Mouse (Mus musculus): ENCODE results near the gene Rnf19b. TPM values are rescaled to one million over a fixed set of nuclear protein-coding genes. Genes with fewer than 3 reads are reported as not detected.
A peak's percentile ranks its signal among the peaks of the same experiment; 100 is the strongest.

Rnf19b gene
- polyA plus RNA-seq, 1 experiment from 2014 or later: 7.1 TPM

DNA sequence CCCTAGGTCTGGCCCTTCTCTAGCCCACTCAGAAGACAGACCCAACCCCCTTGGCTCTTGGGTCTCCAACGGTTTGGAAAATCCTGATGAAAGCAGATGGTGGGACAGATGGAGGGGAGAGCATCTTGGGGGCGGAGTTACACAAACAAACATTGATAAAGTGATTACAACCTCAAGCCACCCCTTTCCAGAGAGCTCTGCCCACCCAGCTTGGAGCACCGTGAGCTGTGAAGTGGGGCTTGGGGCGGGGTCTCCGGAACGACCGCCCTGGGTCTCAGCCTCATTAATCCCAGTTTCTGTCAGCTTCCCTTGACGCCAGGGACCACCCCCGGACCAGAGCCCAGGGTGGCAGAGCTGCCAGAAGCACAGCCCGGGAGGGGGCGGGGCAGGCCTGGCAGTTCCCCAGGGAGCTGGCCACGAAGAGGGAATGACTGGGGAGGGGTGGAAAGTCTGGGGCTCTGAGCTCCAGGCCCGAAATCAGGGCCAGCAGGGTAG lies 66.6 kb downstream of the Rnf19b start:
- peaks cover 7% of the 10 kb centered on the region for H3K27me3 ChIP-seq (ENCODE audit: insufficient read depth, low read length)
- ATAC-seq (replicated peaks; ENCODE audit: low FRiP score, low read depth) (no peak), DNase-seq (ENCODE audit: low spot score) (no peak)
- no peak overlapping the region for H3K27ac ChIP-seq
- 5% methylated on average over 13 of the region's 13 CpGs for WGBS
- no peaks in the 10 kb centered on the region for H3K9me3 ChIP-seq (replicated peaks; ENCODE audit: low read length)
- no peak overlapping the region for H3K4me2 ChIP-seq (ENCODE audit: low read length)
- no peak overlapping the region for H3K4me3 ChIP-seq (replicated peaks; ENCODE audit: low read depth, low read length)
- H3K36me3 ChIP-seq (ENCODE audit: insufficient read depth, low read length): no peaks in the 10 kb centered on the region
- H3K4me1 ChIP-seq (replicated peaks; ENCODE audit: insufficient read depth, low read length): peaks cover 10% of the 10 kb centered on the region; the same call in 1 of the 2 replicates
- TF ChIP-seq CTCF (IDR thresholded peaks at IDR 0.05; ENCODE audit: low read depth): no peak
- H3K9ac ChIP-seq (ENCODE audit: low read depth, low read length): no peak overlapping the region

DNA sequence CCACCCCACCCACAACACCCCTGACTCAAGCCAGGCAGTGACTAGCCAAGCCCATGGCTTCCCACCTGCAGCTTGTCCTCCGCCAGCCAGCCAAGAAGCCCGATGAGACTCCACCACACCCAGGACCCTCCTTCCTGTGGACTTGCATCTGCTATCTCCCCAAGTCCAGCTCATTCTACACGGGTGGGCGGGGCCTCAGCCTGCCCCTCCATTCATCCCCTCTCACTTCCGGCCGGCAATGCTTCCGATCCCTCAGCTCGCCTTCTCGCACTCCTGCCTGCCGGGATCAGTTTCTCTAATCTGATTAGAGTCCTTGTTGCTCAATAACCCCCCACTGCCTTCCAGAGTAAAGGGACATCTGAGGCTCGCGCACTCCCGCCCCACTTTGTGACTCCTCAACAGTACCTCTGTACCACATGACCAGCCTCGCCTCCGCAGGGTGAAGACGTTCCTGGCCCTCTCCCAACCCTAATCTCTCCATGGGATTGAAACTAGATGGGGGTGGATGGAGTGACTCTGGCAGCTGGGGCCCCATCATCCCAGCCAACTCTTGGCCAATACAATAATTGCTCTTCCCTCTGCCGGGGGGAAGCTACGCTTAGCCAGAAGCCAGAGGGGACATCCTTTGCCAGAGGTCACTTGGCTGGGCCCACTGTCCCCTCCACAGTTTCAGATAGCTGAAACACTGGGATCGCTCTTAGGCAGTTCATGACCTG lies 67.8 kb downstream of the Rnf19b start:
- H3K9me3 ChIP-seq (replicated peaks; ENCODE audit: low read length): no peaks in the 10 kb centered on the region
- no peak overlapping the region for H3K27ac ChIP-seq
- TF ChIP-seq CTCF (IDR thresholded peaks at IDR 0.05; ENCODE audit: low read depth): no peak
- WGBS: 25% methylated on average over 19 of the region's 19 CpGs
- peak; percentile 24 for DNase-seq (ENCODE audit: low spot score)
- H3K9ac ChIP-seq (ENCODE audit: low read depth, low read length): no peak overlapping the region
- peak overlapping the region; percentile 35 for H3K4me2 ChIP-seq (ENCODE audit: low read length)
- no peak for ATAC-seq (replicated peaks; ENCODE audit: low FRiP score, low read depth)
- no peaks in the 10 kb centered on the region for H3K36me3 ChIP-seq (ENCODE audit: insufficient read depth, low read length)
- peaks cover 20% of the 10 kb centered on the region for H3K4me1 ChIP-seq (replicated peaks; ENCODE audit: insufficient read depth, low read length)
- H3K4me3 ChIP-seq (replicated peaks; ENCODE audit: low read depth, low read length): no peak overlapping the region
- H3K27me3 ChIP-seq (ENCODE audit: insufficient read depth, low read length): peaks cover 7% of the 10 kb centered on the region

DNA sequence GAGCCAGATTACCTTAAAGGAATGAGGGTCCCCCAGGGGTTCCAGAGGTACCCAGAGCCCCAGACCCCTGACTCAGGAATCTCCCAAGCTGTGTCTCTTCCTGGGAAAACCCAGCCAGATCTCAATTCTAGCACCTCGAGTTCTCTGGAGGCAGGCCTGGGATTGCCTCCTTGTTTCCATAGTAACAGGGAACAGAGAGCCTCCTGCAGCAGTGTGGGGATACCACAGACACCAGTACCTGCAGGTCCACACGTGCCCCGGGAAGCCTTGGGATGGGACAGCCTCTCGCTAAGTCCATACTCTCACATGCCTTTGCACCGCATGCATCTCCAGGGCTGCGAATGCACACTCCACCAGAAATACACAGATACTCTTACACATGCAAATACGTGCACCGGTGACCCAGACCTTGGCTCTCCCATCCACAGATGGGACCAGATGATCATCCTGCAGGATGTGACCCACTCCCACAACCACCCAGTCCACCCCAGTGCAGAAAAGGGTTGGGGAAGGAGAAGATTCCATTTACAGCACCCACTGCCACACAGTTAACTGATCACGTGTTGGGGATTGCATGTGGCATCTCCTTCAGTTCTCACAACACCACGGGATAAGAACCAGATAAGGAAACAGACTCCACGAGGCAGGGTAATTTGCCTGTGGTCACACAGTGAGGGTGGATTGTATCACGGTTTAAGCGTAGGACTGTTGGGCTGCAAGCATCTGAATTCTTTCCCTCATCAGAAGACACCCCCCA lies 70.7 kb downstream of the Rnf19b start:
- peaks cover 20% of the 10 kb centered on the region for H3K4me1 ChIP-seq (replicated peaks; ENCODE audit: insufficient read depth, low read length)
- H3K9ac ChIP-seq (ENCODE audit: low read depth, low read length): no peak overlapping the region
- TF ChIP-seq CTCF (IDR thresholded peaks at IDR 0.05; ENCODE audit: low read depth): no peak
- no peak overlapping the region for H3K27ac ChIP-seq
- H3K4me3 ChIP-seq (replicated peaks; ENCODE audit: low read depth, low read length): no peak overlapping the region
- 47% methylated on average over 13 of the region's 13 CpGs for WGBS
- ATAC-seq (replicated peaks; ENCODE audit: low FRiP score, low read depth) (no peak), DNase-seq (ENCODE audit: low spot score) (no peak)
- no peak overlapping the region for H3K4me2 ChIP-seq (ENCODE audit: low read length)
- H3K36me3 ChIP-seq (ENCODE audit: insufficient read depth, low read length): no peaks in the 10 kb centered on the region
- H3K9me3 ChIP-seq (replicated peaks; ENCODE audit: low read length): no peaks in the 10 kb centered on the region
- no peaks in the 10 kb centered on the region for H3K27me3 ChIP-seq (ENCODE audit: insufficient read depth, low read length)

DNA sequence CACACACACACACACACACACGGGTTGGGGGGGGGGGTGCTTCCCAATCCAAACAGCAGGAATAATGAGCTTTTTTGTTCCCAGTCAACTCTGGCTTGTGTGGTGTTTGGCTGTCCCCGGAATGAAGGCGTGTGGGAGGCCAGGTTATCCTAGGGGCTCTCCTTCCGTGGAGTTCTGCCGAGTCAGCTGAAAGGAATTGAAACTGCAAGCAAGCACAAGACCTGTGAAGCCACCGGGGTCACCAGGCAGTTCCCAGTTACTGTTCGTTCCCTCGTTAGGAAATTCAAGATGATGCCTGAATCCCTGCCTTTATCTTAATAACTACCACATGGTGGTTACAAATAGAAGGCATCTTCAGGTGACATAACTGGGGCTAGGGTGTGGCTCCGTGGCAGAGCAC lies 71.3 kb downstream of the Rnf19b start:
- Histone ChIP-seq H3K27me3 (ENCODE audit: insufficient read depth, low read length) (no peaks in the 10 kb centered on the region), H3K9me3 (replicated peaks; ENCODE audit: low read length) (no peaks in the 10 kb centered on the region), H3K9ac (ENCODE audit: low read depth, low read length) (no peak overlapping the region), H3K4me2 (ENCODE audit: low read length) (no peak overlapping the region), H3K27ac (no peak overlapping the region), H3K36me3 (ENCODE audit: insufficient read depth, low read length) (no peaks in the 10 kb centered on the region), H3K4me1 (replicated peaks; ENCODE audit: insufficient read depth, low read length) (peaks cover 20% of the 10 kb centered on the region), H3K4me3 (replicated peaks; ENCODE audit: low read depth, low read length) (no peak overlapping the region)
- TF ChIP-seq CTCF (IDR thresholded peaks at IDR 0.05; ENCODE audit: low read depth): no peak
- DNase-seq (ENCODE audit: low spot score): peak; percentile 35
- whole genome bisulfite sequencing: 17% methylated on average over 9 of the region's 9 CpGs
- ATAC-seq (replicated peaks; ENCODE audit: low FRiP score, low read depth): no peak

DNA sequence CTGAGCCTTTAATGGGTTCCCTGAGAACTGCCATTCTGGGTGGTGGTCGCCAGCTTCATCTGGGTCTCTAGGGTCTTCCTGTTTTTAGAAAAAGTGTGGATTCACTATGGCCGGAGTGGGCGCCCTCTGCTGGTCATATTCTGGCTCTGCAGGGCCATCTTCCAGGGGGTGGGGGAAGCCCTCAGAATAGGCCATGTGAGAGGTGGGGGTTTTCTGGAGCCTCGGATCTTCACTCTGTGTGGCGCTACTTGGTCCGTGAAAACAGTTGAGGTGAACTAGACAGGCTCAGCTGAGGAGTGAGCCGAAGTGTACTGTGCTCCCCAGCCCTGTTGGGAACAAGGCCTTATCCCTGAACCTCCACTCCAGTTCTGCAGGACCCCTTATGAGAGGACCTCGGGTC lies 72.1 kb downstream of the Rnf19b start:
- Histone ChIP-seq H3K27ac (peak overlapping the region; percentile 67; the same call in 1 of the 2 replicates), H3K9me3 (replicated peaks; ENCODE audit: low read length) (no peaks in the 10 kb centered on the region), H3K27me3 (ENCODE audit: insufficient read depth, low read length) (no peaks in the 10 kb centered on the region), H3K36me3 (ENCODE audit: insufficient read depth, low read length) (no peaks in the 10 kb centered on the region), H3K9ac (ENCODE audit: low read depth, low read length) (peak overlapping the region; percentile 14; the same call in 1 of the 2 replicates), H3K4me2 (ENCODE audit: low read length) (peak overlapping the region; percentile 56), H3K4me3 (replicated peaks; ENCODE audit: low read depth, low read length) (0 out of 2 replicates have a peak overlapping the region, but pooled peaks have one; percentile 27), H3K4me1 (replicated peaks; ENCODE audit: insufficient read depth, low read length) (peaks cover 17% of the 10 kb centered on the region)
- WGBS: 4% methylated on average over 8 of the region's 8 CpGs
- ATAC-seq (replicated peaks; ENCODE audit: low FRiP score, low read depth) (peak; percentile 37; the same call in 1 of the 2 replicates), DNase-seq (ENCODE audit: low spot score) (peak; percentile 70)
- peak; percentile 88 for TF ChIP-seq CTCF (IDR thresholded peaks at IDR 0.05; ENCODE audit: low read depth)

DNA sequence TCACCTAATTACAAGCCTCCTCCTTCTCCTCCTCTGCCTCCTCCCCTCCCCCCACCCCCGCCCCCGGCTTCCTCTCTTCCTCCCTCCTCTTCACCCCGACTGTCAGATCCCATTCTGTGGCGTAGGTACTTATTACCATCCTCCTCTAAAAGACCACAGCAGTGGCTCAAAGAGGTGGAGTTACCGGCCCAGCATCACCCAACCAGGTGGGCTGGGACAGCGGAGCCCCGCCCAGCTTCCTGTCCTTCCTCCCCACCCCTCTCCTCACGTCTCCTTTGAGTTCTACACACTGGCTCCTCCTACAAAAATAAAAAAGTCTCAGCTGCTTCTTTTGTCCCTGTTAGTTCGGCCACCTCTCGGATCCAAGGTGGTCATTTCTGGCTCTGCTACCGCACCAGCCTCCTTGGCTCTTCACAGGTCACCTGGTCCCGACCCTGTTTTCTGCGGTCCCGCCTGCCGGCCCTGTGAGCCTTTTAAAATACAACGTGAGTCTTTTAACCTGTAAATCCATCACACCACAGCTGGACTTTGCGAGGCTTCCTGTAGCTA lies 72.8 kb downstream of the Rnf19b start:
- Histone ChIP-seq H3K4me3 (replicated peaks; ENCODE audit: low read depth, low read length) (peak overlapping the region; percentile 27), H3K4me2 (ENCODE audit: low read length) (peak overlapping the region; percentile 56), H3K4me1 (replicated peaks; ENCODE audit: insufficient read depth, low read length) (peaks cover 13% of the 10 kb centered on the region), H3K27me3 (ENCODE audit: insufficient read depth, low read length) (0 out of 2 replicates have a peak, but pooled peaks cover 1% of the 10 kb centered on the region), H3K36me3 (ENCODE audit: insufficient read depth, low read length) (no peaks in the 10 kb centered on the region), H3K9ac (ENCODE audit: low read depth, low read length) (peak overlapping the region; percentile 14; the same call in 1 of the 2 replicates), H3K9me3 (replicated peaks; ENCODE audit: low read length) (no peaks in the 10 kb centered on the region), H3K27ac (peak overlapping the region; percentile 67)
- ATAC-seq (replicated peaks; ENCODE audit: low FRiP score, low read depth) (peak; percentile 83), DNase-seq (ENCODE audit: low spot score) (peak; percentile 88)
- TF ChIP-seq CTCF (IDR thresholded peaks at IDR 0.05; ENCODE audit: low read depth): no peak
- 3% methylated on average over 17 of the region's 17 CpGs for WGBS
